Mouse (Mus musculus): ENCODE results near the gene Neurog3. TPM values are rescaled to one million over a fixed set of nuclear protein-coding genes. Genes with fewer than 3 reads are reported as not detected.

Neurog3 gene
- not detected in 2 replicates for polyA plus RNA-seq (2012; ENCODE audit: insufficient read depth, insufficient read length, low replicate concordance, missing spikeins)

GRCm38 (mm10) chr10:62132691-62133281 is at the start of gene Neurog3:
Gene Neurog3 (plus strand): TSS chr10:62133090.
- WGBS: 2% methylated on average over 29 of the region's 29 CpGs
- Histone ChIP-seq H3K27ac (ENCODE audit: insufficient read depth, low read depth, low read length) (no peak within 1 kb of the TSS), H3K4me3 (ENCODE audit: insufficient read depth, low read depth, low read length) (no peak within 1 kb of the TSS), H3K4me1 (ENCODE audit: control insufficient read depth, insufficient read depth, low read length) (peaks cover 8% of the 10 kb centered on the region)
- TF ChIP-seq POLR2A (IDR thresholded peaks at IDR 0.05; ENCODE audit: insufficient read depth, low read depth, low read length) (no peak), CTCF (IDR thresholded peaks at IDR 0.05; ENCODE audit: insufficient read depth, low read depth, low read length) (no peak)

GRCm38 (mm10) chr10:62086044-62086443 is 46.8 kb upstream of the Neurog3 start:
- 68% methylated on average over 2 of the region's 2 CpGs for WGBS
- Histone ChIP-seq H3K4me3 (ENCODE audit: insufficient read depth, low read depth, low read length) (no peak overlapping the region), H3K27ac (ENCODE audit: insufficient read depth, low read depth, low read length) (no peak overlapping the region), H3K4me1 (ENCODE audit: control insufficient read depth, insufficient read depth, low read length) (peaks cover 10% of the 10 kb centered on the region; the same call in 1 of the 2 replicates)
- no peak for TF ChIP-seq POLR2A (IDR thresholded peaks at IDR 0.05; ENCODE audit: insufficient read depth, low read depth, low read length)
- no peak for TF ChIP-seq CTCF (IDR thresholded peaks at IDR 0.05; ENCODE audit: insufficient read depth, low read depth, low read length)

- Histone ChIP-seq H3K4me1 (ENCODE audit: control insufficient read depth, insufficient read depth, low read length) (peaks cover 10% of the 10 kb centered on the region; the same call in 1 of the 2 replicates), H3K27ac (ENCODE audit: insufficient read depth, low read depth, low read length) (no peak overlapping the region), H3K4me3 (ENCODE audit: insufficient read depth, low read depth, low read length) (no peak overlapping the region)
- 65% methylated on average over 5 of the region's 5 CpGs for WGBS
- no peak for TF ChIP-seq CTCF (IDR thresholded peaks at IDR 0.05; ENCODE audit: insufficient read depth, low read depth, low read length)
- no peak for TF ChIP-seq POLR2A (IDR thresholded peaks at IDR 0.05; ENCODE audit: insufficient read depth, low read depth, low read length)
These were observed 46.1 kb upstream of the Neurog3 start for GRCm38 (mm10) chr10:62086826-62087225.

DNA sequence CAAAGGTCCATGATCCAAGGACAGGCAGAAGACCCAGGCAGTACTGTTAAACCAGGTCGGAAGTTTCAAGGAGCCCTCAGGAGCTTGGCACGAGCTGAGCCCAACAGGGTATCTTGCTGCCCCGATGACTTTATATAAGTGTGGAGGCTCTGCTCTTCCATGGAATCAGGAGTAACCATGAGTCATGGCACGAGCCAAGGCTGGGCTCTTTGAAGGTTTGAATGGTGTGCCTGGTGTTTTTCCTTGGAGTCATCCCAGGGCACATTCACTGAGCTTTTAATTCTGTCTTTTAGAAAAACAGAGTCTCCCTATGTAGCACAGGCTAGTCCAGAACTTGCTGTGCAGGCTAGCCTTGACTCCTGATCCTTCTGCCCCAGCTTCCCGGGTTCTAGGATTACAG is 44.5 kb upstream of the Neurog3 start:
- whole genome bisulfite sequencing: 52% methylated on average over 5 of the region's 5 CpGs
- Histone ChIP-seq H3K4me3 (ENCODE audit: insufficient read depth, low read depth, low read length) (no peak overlapping the region), H3K4me1 (ENCODE audit: control insufficient read depth, insufficient read depth, low read length) (peaks cover 10% of the 10 kb centered on the region; the same call in 1 of the 2 replicates), H3K27ac (ENCODE audit: insufficient read depth, low read depth, low read length) (no peak overlapping the region)
- TF ChIP-seq POLR2A (IDR thresholded peaks at IDR 0.05; ENCODE audit: insufficient read depth, low read depth, low read length) (no peak), CTCF (IDR thresholded peaks at IDR 0.05; ENCODE audit: insufficient read depth, low read depth, low read length) (no peak)

DNA sequence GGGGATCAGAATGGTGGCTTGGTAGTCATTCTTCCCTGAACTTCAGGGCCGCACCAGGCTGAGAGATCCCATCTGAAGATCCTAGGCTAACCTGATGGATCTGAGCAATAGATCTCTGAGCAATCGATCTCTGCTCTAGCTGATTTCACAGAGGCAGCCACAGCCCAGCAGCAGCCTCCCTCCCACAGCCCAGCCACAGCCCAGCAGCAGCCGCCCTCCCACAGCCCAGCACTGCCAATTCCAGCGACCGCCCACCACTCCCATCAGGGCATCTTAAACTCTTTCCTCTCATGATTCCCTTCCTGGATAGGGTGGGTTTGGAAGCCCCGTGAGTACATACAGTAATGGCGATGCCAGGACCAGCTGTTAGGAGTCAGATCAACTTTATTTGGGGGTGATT is 43.8 kb upstream of the Neurog3 start:
- TF ChIP-seq POLR2A (IDR thresholded peaks at IDR 0.05; ENCODE audit: insufficient read depth, low read depth, low read length): no peak
- no peak for TF ChIP-seq CTCF (IDR thresholded peaks at IDR 0.05; ENCODE audit: insufficient read depth, low read depth, low read length)
- Histone ChIP-seq H3K27ac (ENCODE audit: insufficient read depth, low read depth, low read length) (no peak overlapping the region), H3K4me1 (ENCODE audit: control insufficient read depth, insufficient read depth, low read length) (peaks cover 10% of the 10 kb centered on the region; the same call in 1 of the 2 replicates), H3K4me3 (ENCODE audit: insufficient read depth, low read depth, low read length) (no peak overlapping the region)
- WGBS: 40% methylated on average over 7 of the region's 7 CpGs

DNA sequence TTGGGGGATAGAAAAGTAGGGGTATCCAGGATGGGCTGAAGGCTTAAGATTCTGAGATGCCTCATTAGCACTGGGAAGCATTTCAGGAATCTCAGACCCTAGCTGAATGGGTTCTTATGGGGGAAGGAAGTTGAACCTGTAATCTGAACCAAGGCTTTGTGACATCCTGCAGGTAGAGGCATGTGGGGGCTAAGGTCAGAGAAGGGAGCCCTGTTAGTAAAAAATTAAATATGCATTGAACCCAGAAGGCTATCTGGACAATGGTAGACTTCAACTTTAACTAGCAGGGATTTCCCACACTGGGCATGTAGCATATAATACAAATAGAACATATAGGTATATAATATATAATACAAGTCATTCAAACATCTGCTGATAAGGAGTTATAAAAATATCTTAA is 43.4 kb upstream of the Neurog3 start:
- TF ChIP-seq POLR2A (IDR thresholded peaks at IDR 0.05; ENCODE audit: insufficient read depth, low read depth, low read length) (no peak), CTCF (IDR thresholded peaks at IDR 0.05; ENCODE audit: insufficient read depth, low read depth, low read length) (no peak)
- H3K4me1 ChIP-seq (ENCODE audit: control insufficient read depth, insufficient read depth, low read length): peaks cover 10% of the 10 kb centered on the region; the same call in 1 of the 2 replicates
- no peak overlapping the region for H3K4me3 ChIP-seq (ENCODE audit: insufficient read depth, low read depth, low read length)
- H3K27ac ChIP-seq (ENCODE audit: insufficient read depth, low read depth, low read length): no peak overlapping the region

DNA sequence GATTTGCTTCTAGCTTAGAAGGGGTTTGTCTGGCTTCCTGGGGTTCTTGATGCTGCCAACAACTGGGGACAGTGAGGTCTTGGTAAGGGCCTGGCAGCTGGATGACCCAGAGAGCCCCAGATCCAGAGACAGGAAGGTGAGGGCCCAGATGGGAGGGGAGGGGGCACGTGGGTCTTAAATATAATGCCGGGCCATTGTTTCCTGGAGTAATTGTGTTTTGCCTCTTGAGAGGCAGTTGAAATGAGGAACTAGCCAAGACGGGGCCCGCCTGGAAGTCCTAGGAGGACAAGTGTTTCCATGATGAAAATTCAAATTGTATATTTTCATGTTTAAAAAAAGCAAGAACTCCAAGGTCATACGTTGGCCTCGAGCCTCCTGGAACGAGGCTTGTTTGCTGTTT is 39.0 kb upstream of the Neurog3 start:
- TF ChIP-seq POLR2A (IDR thresholded peaks at IDR 0.05; ENCODE audit: insufficient read depth, low read depth, low read length) (no peak), CTCF (IDR thresholded peaks at IDR 0.05; ENCODE audit: insufficient read depth, low read depth, low read length) (no peak)
- H3K4me1 ChIP-seq (ENCODE audit: control insufficient read depth, insufficient read depth, low read length): peaks cover 5% of the 10 kb centered on the region; the same call in 1 of the 2 replicates
- H3K27ac ChIP-seq (ENCODE audit: insufficient read depth, low read depth, low read length): no peak overlapping the region
- no peak overlapping the region for H3K4me3 ChIP-seq (ENCODE audit: insufficient read depth, low read depth, low read length)
- 78% methylated on average over 7 of the region's 7 CpGs for WGBS

- H3K27ac ChIP-seq (ENCODE audit: insufficient read depth, low read depth, low read length): no peak overlapping the region
- 0 out of 2 replicates have a peak, but pooled peaks cover 5% of the 10 kb centered on the region for H3K4me1 ChIP-seq (ENCODE audit: control insufficient read depth, insufficient read depth, low read length)
- no peak overlapping the region for H3K4me3 ChIP-seq (ENCODE audit: insufficient read depth, low read depth, low read length)
- WGBS: 82% methylated on average over 6 of the region's 6 CpGs
- TF ChIP-seq CTCF (IDR thresholded peaks at IDR 0.05; ENCODE audit: insufficient read depth, low read depth, low read length): no peak
- TF ChIP-seq POLR2A (IDR thresholded peaks at IDR 0.05; ENCODE audit: insufficient read depth, low read depth, low read length): no peak
These were observed 38.5 kb upstream of the Neurog3 start for GRCm38 (mm10) chr10:62094401-62094800.

DNA sequence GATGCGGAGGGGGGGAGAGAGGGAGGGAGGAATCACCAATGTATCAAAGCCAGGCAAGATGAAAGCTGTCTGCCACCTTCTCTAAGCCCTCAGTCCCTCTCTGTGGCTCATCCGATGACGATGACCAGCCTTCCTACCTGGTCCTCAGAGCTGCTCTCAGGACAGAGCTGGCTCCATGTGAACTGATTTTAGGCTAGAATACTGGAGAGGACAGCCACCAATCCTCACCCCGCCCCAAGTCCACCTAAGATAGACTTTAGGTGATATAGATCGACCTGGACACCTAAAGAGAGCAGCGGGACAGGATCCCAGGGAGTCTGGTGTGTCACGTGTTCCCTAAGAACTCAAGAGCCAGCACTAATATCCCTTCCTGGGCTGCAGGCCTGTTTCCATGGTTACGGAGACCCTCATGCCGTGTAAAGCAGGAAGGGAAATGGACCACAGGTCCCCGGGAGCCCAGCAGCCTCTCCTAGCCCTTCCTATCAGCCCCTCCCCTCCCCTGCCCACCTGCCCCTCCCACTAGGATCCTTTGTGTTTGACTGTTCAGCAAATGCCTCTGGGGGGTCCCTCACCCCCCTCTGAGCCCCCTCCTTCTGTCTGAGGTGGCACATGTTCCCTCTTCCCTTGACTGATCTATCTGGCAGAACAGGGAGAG is 33.0 kb upstream of the Neurog3 start:
- no peak overlapping the region for H3K27ac ChIP-seq (ENCODE audit: insufficient read depth, low read depth, low read length)
- H3K4me1 ChIP-seq (ENCODE audit: control insufficient read depth, insufficient read depth, low read length): peaks cover 10% of the 10 kb centered on the region
- TF ChIP-seq CTCF (IDR thresholded peaks at IDR 0.05; ENCODE audit: insufficient read depth, low read depth, low read length): no peak
- no peak for TF ChIP-seq POLR2A (IDR thresholded peaks at IDR 0.05; ENCODE audit: insufficient read depth, low read depth, low read length)
- H3K4me3 ChIP-seq (ENCODE audit: insufficient read depth, low read depth, low read length): no peak overlapping the region
- 72% methylated on average over 10 of the region's 10 CpGs for WGBS

All from olfactory bulb, adult 2 months (tissue).